Mouse (Mus musculus): ENCODE results near the gene Angpt4.

GRCm38 (mm10) chr2:151947617-151948016 is 36.6 kb downstream of the Angpt4 start:
- TF ChIP-seq CTCF (IDR thresholded peaks at IDR 0.05; ENCODE audit: insufficient read depth, low read depth, low read length) = no peak
- no peak for TF ChIP-seq POLR2A (IDR thresholded peaks at IDR 0.05; ENCODE audit: insufficient read depth, low read depth, low read length)

All from olfactory bulb, adult 2 months (tissue).